Mouse (Mus musculus) small intestine, adult 2 months (tissue): ENCODE measurements around the gene Vmn2r69. TPM values are rescaled to one million over a fixed set of nuclear protein-coding genes. Genes with fewer than 3 reads are reported as not detected.

Experiments used
- H3K27ac ChIP-seq: fragments of 200-500 bp; 2 replicates; pipeline ENCODE4 v1.5.1; 2012; ENCODE audit warnings: low read depth, low read length, control low read depth, inconsistent platforms; ENCODE audit not compliant: insufficient read depth
- H3K27me3 ChIP-seq: fragments of 200-500 bp; 2 replicates; pipeline ENCODE4 v1.6.1; 2012; ENCODE audit warnings: mild to moderate bottlenecking, moderate library complexity, low read length, inconsistent platforms; ENCODE audit not compliant: control insufficient read depth, insufficient read depth
- H3K36me3 ChIP-seq: fragments of 200-500 bp; 2 replicates; pipeline ENCODE4 v1.6.1; 2012; ENCODE audit warnings: mild to moderate bottlenecking, low read length, control low read depth, inconsistent platforms; ENCODE audit not compliant: control insufficient read depth, insufficient read depth
- H3K4me1 ChIP-seq: fragments of 200-500 bp; 2 replicates; pipeline ENCODE4 v1.6.1; 2012; ENCODE audit warnings: low read length, inconsistent platforms, mixed read lengths; ENCODE audit not compliant: control insufficient read depth, insufficient read depth, insufficient read length
- H3K4me3 ChIP-seq: fragments of 200-500 bp; 2 replicates; pipeline ENCODE4 v1.5.1; 2012; ENCODE audit warnings: low read depth, mild to moderate bottlenecking, control low read depth, inconsistent platforms, low read length, moderate library complexity
- CTCF ChIP-seq: fragments of 200-500 bp; IDR thresholded peaks from 2 replicates; pipeline ENCODE4 v1.5.1; 2012; ENCODE audit warnings: low read depth, mild to moderate bottlenecking, control low read depth, inconsistent platforms, low read length, moderate library complexity, mixed read lengths; ENCODE audit not compliant: insufficient replicate concordance, insufficient read length; ENCODE audit errors: extremely low read depth
- POLR2A ChIP-seq: fragments of 200-500 bp; IDR thresholded peaks from 2 replicates; pipeline ENCODE4 v1.6.1; 2012; ENCODE audit warnings: low read depth, mild to moderate bottlenecking, control low read depth, inconsistent platforms, low read length, moderate library complexity
- WGBS: fragments of 180-500 bp; shearing (Covaris S2); methylation state at CpG from one replicate; pipeline ENCODE4 v1.1.7; 2018; 5-methylcytosine and 5-hydroxymethylcytosine counted together
- polyA plus RNA-seq: library from polyadenylated mRNA; depleted of rRNA; stranded (reverse); fragments of >200 nt; gene quantifications from 2 replicates; pipeline ENCODE4 v1.2.3, GENCODE M21; 2012; rRNA removed

Gene Vmn2r69
- not detected in 2 replicates for polyA plus RNA-seq

GRCm38 (mm10) chr7:85415820-85416219, at the start of gene Vmn2r69:
Gene Vmn2r69, minus strand, starts transcription at chr7:85415920.
- 62% methylated on average over 3 of the region's 3 CpGs for WGBS
- Histone ChIP-seq H3K27me3 (no peaks in the 10 kb centered on the region), H3K4me1 (no peaks in the 10 kb centered on the region), H3K36me3 (no peaks in the 10 kb centered on the region), H3K4me3 (no peak within 1 kb of the TSS), H3K27ac (no peak within 1 kb of the TSS)
- TF ChIP-seq CTCF: no peak
- no peak for TF ChIP-seq POLR2A

Other genes starting within 250 kb of the Vmn2r69 start
- gene Vmn2r68, start 178.1 kb downstream of the Vmn2r69 start, polyA plus RNA-seq: not detected in 2 replicates
- gene Vmn2r71, start 147.2 kb upstream of the Vmn2r69 start, polyA plus RNA-seq: not detected in 2 replicates
- not detected in 2 replicates for gene Vmn2r70, start 153.3 kb upstream of the Vmn2r69 start, polyA plus RNA-seq